Mouse (Mus musculus): ENCODE data around the gene Zscan22.
"Not testable (repeated sequence)": the region's sequence is repeated elsewhere in the genome, so short reads cannot be mapped to it uniquely, and the experiment has no call there.

DNA sequence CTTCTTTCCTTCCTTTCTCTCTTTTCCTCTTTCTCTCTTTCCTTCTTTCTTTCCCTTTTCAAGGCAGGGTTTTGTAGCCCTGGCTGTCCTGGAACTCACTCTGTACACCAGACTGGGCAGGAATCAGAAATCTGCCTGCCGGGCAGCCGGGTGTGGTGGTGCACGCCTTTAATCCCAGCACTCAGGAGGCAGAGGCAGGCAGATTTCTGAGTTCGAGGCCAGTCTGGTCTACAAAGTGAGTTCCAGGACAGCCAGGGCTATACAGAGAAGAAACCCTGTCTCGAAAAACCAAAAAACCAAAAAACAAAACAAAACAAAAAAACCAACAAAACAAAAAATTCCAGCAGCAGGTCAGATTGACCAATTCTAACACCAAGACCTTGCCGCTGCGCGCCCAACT, 17.1 kb upstream of the Zscan22 start:
- not testable (repeated sequence) for TF ChIP-seq CTCF, EP300 (IDR thresholded peaks at IDR 0.05; ENCODE audit: low read depth)

Data from liver, embryonic 14.5 days (tissue).